Mouse (Mus musculus) ES-Bruce4 (cell line): Measurements from ENCODE around the gene Samd4b.

Experiments
- CTCF ChIP-seq: IDR thresholded peaks from one replicate; pipeline ENCODE4 v1.8.1; 2011; ENCODE audit warnings: low read depth, low read length
- EP300 ChIP-seq: IDR thresholded peaks from 2 replicates; pipeline ENCODE4 v1.6.1; 2011; ENCODE audit warnings: low read depth, low read length; ENCODE audit not compliant: insufficient read depth
- POLR2A ChIP-seq: IDR thresholded peaks from one replicate; pipeline ENCODE4 v1.8.1; 2011; ENCODE audit warnings: low read length; ENCODE audit not compliant: insufficient read depth

- TF ChIP-seq EP300, result no peak
- no peak for TF ChIP-seq CTCF
- no peak for TF ChIP-seq POLR2A
Observed at GRCm38 (mm10) chr7:28603136-28603535, 5.2 kb upstream of the Samd4b start.
